In genomic region chr10:18860119-18860824, GRCm38 (mm10) we compare ENCODE assay signal across 17 mouse cellular contexts. TPM values are rescaled to one million over a fixed set of nuclear protein-coding genes. Genes with fewer than 3 reads are reported as not detected.
DNase-seq lines count a peak whose midpoint lies in the region; ATAC-seq and TF ChIP-seq lines count a peak whose summit lies in the region.
"Had no signal": no experiment of that assay in that cellular context is flagged by ENCODE, and none has a peak within 500 bp of the region (broad histone marks: within the 10 kb centered on the region; RNA-seq: fewer than 3 reads in every experiment).

No protein-coding gene starts in this region.

- H3K4me2 ChIP-seq in stomach, embryonic 16.5 days (ENCODE audit: low read depth, low read length), result no peak overlapping the region
- H3K4me2 ChIP-seq in heart, embryonic 12.5 days, result no peak overlapping the region
- H3K4me2 ChIP-seq: forebrain, embryonic 15.5 days; hindbrain, embryonic 12.5 days had no signal

- DNase-seq in heart, adult 11 months, result peak; percentile 68
- DNase-seq in heart, adult 2 months, result no peak
- DNase-seq in thymus, postnatal 14 days, result peak; percentile 43
- no peak for DNase-seq in thymus, adult 2 months
- DNase-seq in natural killer cell, adult 2 months (ENCODE audit: low spot score in 2 of 2), result no peak
- DNase-seq in urinary bladder, postnatal 36 days (ENCODE audit: low spot score in 2 of 2), result no peak
- DNase-seq: adrenal gland, adult 2 months; adrenal gland, postnatal 36 days; cerebellum, adult 2 months; cerebellum, postnatal 10 days; heart, postnatal 10 days; heart, postnatal 4 days had no signal

- TF ChIP-seq POLR2A in heart, adult 2 months (IDR thresholded peaks at IDR 0.05; ENCODE audit: insufficient read depth, low read depth, low read length), result no peak
- no peak for TF ChIP-seq POLR2A in thymus, adult 2 months (IDR thresholded peaks at IDR 0.05; ENCODE audit: control insufficient read depth, extremely low read depth, insufficient read depth, low read length, poor library complexity)

- no peak overlapping the region for H3K27ac ChIP-seq in heart, adult 2 months
- no peak overlapping the region for H3K27ac ChIP-seq in thymus, adult 2 months (ENCODE audit: control insufficient read depth, insufficient read depth, low read length)
- peak overlapping the region; percentile 21 for H3K27ac ChIP-seq in stomach, embryonic 16.5 days (ENCODE audit: low read length)
- no peak overlapping the region for H3K27ac ChIP-seq in heart, embryonic 12.5 days (ENCODE audit: poor library complexity, severe bottlenecking)
- H3K27ac ChIP-seq: forebrain, embryonic 15.5 days; hindbrain, embryonic 12.5 days had no signal

- no peak overlapping the region for H3K4me3 ChIP-seq in heart, adult 2 months
- H3K4me3 ChIP-seq in thymus, adult 2 months (ENCODE audit: control insufficient read depth, insufficient read depth, low read length), result no peak overlapping the region
- no peak overlapping the region for H3K4me3 ChIP-seq in stomach, embryonic 16.5 days (replicated peaks; ENCODE audit: low read length)
- no peak overlapping the region for H3K4me3 ChIP-seq in heart, embryonic 12.5 days
- H3K4me3 ChIP-seq: forebrain, embryonic 15.5 days; hindbrain, embryonic 12.5 days had no signal

- H3K36me3 ChIP-seq in heart, adult 2 months (ENCODE audit: control insufficient read depth, insufficient read depth, low read length), result peaks cover 2% of the 10 kb centered on the region
- H3K36me3 ChIP-seq in thymus, adult 2 months (ENCODE audit: control insufficient read depth, insufficient read depth, low read length), result no peaks in the 10 kb centered on the region
- no peaks in the 10 kb centered on the region for H3K36me3 ChIP-seq in stomach, embryonic 16.5 days (ENCODE audit: control insufficient read depth, insufficient read depth, low read length)
- peaks cover 5% of the 10 kb centered on the region for H3K36me3 ChIP-seq in heart, embryonic 12.5 days
- H3K36me3 ChIP-seq: forebrain, embryonic 15.5 days; hindbrain, embryonic 12.5 days had no signal

- intact Hi-C loops in heart, adult 2 months (cut with DNase I), result no loop called here

- H3K9me3 ChIP-seq in stomach, embryonic 16.5 days (replicated peaks; ENCODE audit: control insufficient read depth, low read length), result no peaks in the 10 kb centered on the region
- no peaks in the 10 kb centered on the region for H3K9me3 ChIP-seq in heart, embryonic 12.5 days (replicated peaks)
- H3K9me3 ChIP-seq: forebrain, embryonic 15.5 days; hindbrain, embryonic 12.5 days had no signal

- peaks cover 1% of the 10 kb centered on the region; the same call in 1 of the 2 replicates for H3K4me1 ChIP-seq in heart, adult 2 months (ENCODE audit: control insufficient read depth, insufficient read depth, low read length)
- H3K4me1 ChIP-seq in thymus, adult 2 months (replicated peaks; ENCODE audit: control insufficient read depth, insufficient read depth, low read length), result peaks cover 2% of the 10 kb centered on the region; the same call in 1 of the 2 replicates
- 0 out of 2 replicates have a peak, but pooled peaks cover 5% of the 10 kb centered on the region for H3K4me1 ChIP-seq in stomach, embryonic 16.5 days (ENCODE audit: control insufficient read depth, insufficient read depth, low read length)
- H3K4me1 ChIP-seq in heart, embryonic 12.5 days (replicated peaks), result peaks cover 18% of the 10 kb centered on the region
- H3K4me1 ChIP-seq: forebrain, embryonic 15.5 days; hindbrain, embryonic 12.5 days had no signal

- WGBS in heart, adult 2 months, result 43% methylated on average over 5 of the region's 5 CpGs
- WGBS in thymus, adult 2 months, result 81% methylated on average over 5 of the region's 5 CpGs
- WGBS in stomach, embryonic 16.5 days, result 48% methylated on average over 5 of the region's 5 CpGs
- WGBS in heart, embryonic 12.5 days, result 26% methylated on average over 5 of the region's 5 CpGs

- no peak for TF ChIP-seq EP300 in heart, adult 2 months (IDR thresholded peaks at IDR 0.05; ENCODE audit: insufficient read depth, low read depth, low read length)

- H3K9ac ChIP-seq in heart, adult 2 months (ENCODE audit: low read depth, low read length), result no peak overlapping the region
- no peak overlapping the region for H3K9ac ChIP-seq in stomach, embryonic 16.5 days (ENCODE audit: low read length)
- H3K9ac ChIP-seq in heart, embryonic 12.5 days, result no peak overlapping the region
- H3K9ac ChIP-seq: forebrain, embryonic 15.5 days; hindbrain, embryonic 12.5 days had no signal

- no peak; the same call in 1 of the 2 replicates for ATAC-seq in stomach, embryonic 16.5 days (ENCODE audit: insufficient read depth, low FRiP score)
- no peak for ATAC-seq in heart, embryonic 12.5 days (ENCODE audit: insufficient number of reproducible peaks, low FRiP score)
- ATAC-seq: hindbrain, embryonic 16.5 days had no signal

- no peaks in the 10 kb centered on the region for H3K79me2 ChIP-seq in heart, adult 2 months (replicated peaks; ENCODE audit: control insufficient read depth, insufficient read depth, low read length)

- no peaks in the 10 kb centered on the region for H3K27me3 ChIP-seq in heart, adult 2 months (ENCODE audit: control insufficient read depth, insufficient read depth, low read length)
- H3K27me3 ChIP-seq in thymus, adult 2 months (ENCODE audit: control insufficient read depth, insufficient read depth, low read length), result no peaks in the 10 kb centered on the region
- H3K27me3 ChIP-seq in stomach, embryonic 16.5 days (ENCODE audit: control insufficient read depth, insufficient read depth, low read length), result no peaks in the 10 kb centered on the region
- H3K27me3 ChIP-seq in heart, embryonic 12.5 days (replicated peaks), result no peaks in the 10 kb centered on the region
- H3K27me3 ChIP-seq: forebrain, embryonic 15.5 days; hindbrain, embryonic 12.5 days had no signal

- no peak for TF ChIP-seq CTCF in heart, adult 2 months (IDR thresholded peaks at IDR 0.05)
- TF ChIP-seq CTCF in thymus, adult 2 months (IDR thresholded peaks at IDR 0.05; ENCODE audit: borderline replicate concordance, control insufficient read depth, extremely low read depth, insufficient read depth, low read length, poor library complexity), result no peak

RNA-seq across cellular contexts. Expression of gene Perp, which starts 15.5 kb away (rescaled TPM):
- 100 to 1,000 TPM in 1 of 2 experiments, 10 to 100 TPM in 1; 86.1 to 105 TPM for total RNA-seq in heart, adult 2 months (2021)
- 137 and 153 TPM in 2 replicates for polyA plus RNA-seq in heart, adult 2 months (2012; rRNA removed)
- 79.5 and 92.7 TPM in 2 replicates for polyA plus RNA-seq in thymus, adult 2 months (2012; rRNA removed)
- 465 and 640 TPM in 2 replicates for polyA plus RNA-seq in stomach, embryonic 16.5 days (2015; fragmentation: Nextera tagmentation; extraction: Ambion mirVana)
- 105 and 106 TPM in 2 replicates for polyA plus RNA-seq in heart, embryonic 12.5 days (2016; fragmentation: Nextera tagmentation; extraction: Ambion mirVana)

Comparison
In these comparisons a context has a peak if more than half of its experiments do, and no peak if none do; other contexts are left out.
1. DNase-seq: peak in heart, adult 11 months (single experiment) and thymus, postnatal 14 days (single experiment); none in heart, adult 2 months (0 of 2), thymus, adult 2 months (single experiment), natural killer cell, adult 2 months (0 of 2) and urinary bladder, postnatal 36 days (0 of 2).